Mouse (Mus musculus) heart, embryonic 12.5 days (tissue): ENCODE measurements at regions not wholly inside any gene's neighbourhood (a gene's known extent, or its start where the extent isn't known, plus 50 kb on each side); places are given as distances from the start of the nearest gene placed in this dataset.

ENCODE experiments used
- ATAC-seq: fragments of 200-750 bp; cut with Nextera tagmentation; 2 replicates; pipeline ENCODE4 v1.8.0; 2017; ENCODE audit warnings: moderate TSS enrichment, moderate library complexity; ENCODE audit not compliant: insufficient number of reproducible peaks, low FRiP score
- H3K27ac ChIP-seq: fragments of 300-500 bp; sonication (generic); 2 replicates; pipeline ENCODE4 v1.5.1; 2016; ENCODE audit warnings: mild to moderate bottlenecking, moderate library complexity; ENCODE audit not compliant: poor library complexity, severe bottlenecking
- H3K27me3 ChIP-seq: fragments of 300-500 bp; sonication (generic); replicated peaks from 2 replicates; pipeline ENCODE4 v1.6.1; 2016; ENCODE audit warnings: mild to moderate bottlenecking, moderate library complexity
- H3K36me3 ChIP-seq: fragments of 300-500 bp; sonication (generic); 2 replicates; pipeline ENCODE4 v1.6.1; 2016; ENCODE audit warnings: mild to moderate bottlenecking, moderate library complexity
- H3K4me1 ChIP-seq: fragments of 300-500 bp; sonication (generic); replicated peaks from 2 replicates; pipeline ENCODE4 v1.6.1; 2016; ENCODE audit warnings: mild to moderate bottlenecking
- H3K4me2 ChIP-seq: fragments of 300-500 bp; sonication (generic); 2 replicates; pipeline ENCODE4 v1.6.1; 2016; ENCODE audit warnings: mild to moderate bottlenecking, moderate library complexity
- H3K4me3 ChIP-seq: fragments of 300-500 bp; sonication (generic); 2 replicates; pipeline ENCODE4 v1.5.1; 2016; ENCODE audit warnings: mild to moderate bottlenecking
- H3K9ac ChIP-seq: fragments of 300-500 bp; sonication (generic); 2 replicates; pipeline ENCODE4 v1.6.1; 2016; ENCODE audit warnings: mild to moderate bottlenecking, moderate library complexity
- H3K9me3 ChIP-seq: fragments of 300-500 bp; sonication (generic); replicated peaks from 2 replicates; pipeline ENCODE4 v1.6.1; 2016; ENCODE audit warnings: mild to moderate bottlenecking, moderate library complexity
- WGBS: fragments of 180-500 bp; shearing (Covaris S2); methylation state at CpG from one replicate; pipeline ENCODE4 v1.1.7; 2016; 5-methylcytosine and 5-hydroxymethylcytosine counted together

- H3K9me3 ChIP-seq = no peaks in the 10 kb centered on the region
- ATAC-seq = no peak
- no peak overlapping the region for H3K9ac ChIP-seq
- 51% methylated on average over 3 of the region's 3 CpGs for WGBS
- H3K4me1 ChIP-seq = no peaks in the 10 kb centered on the region
- H3K4me3 ChIP-seq = no peak overlapping the region
- no peaks in the 10 kb centered on the region for H3K27me3 ChIP-seq
- no peaks in the 10 kb centered on the region for H3K36me3 ChIP-seq
- H3K4me2 ChIP-seq = no peak overlapping the region
- H3K27ac ChIP-seq = no peak overlapping the region
These were observed 138.5 kb upstream of the Mylip start for GRCm38 (mm10) chr13:45251068-45251467.

GRCm38 (mm10) chr13:45252126-45252525 lies 137.4 kb upstream of the Mylip start:
- H3K4me3 ChIP-seq = no peak overlapping the region
- WGBS = 49% methylated on average over 3 of the region's 3 CpGs
- H3K9me3 ChIP-seq = no peaks in the 10 kb centered on the region
- no peaks in the 10 kb centered on the region for H3K4me1 ChIP-seq
- H3K27me3 ChIP-seq = no peaks in the 10 kb centered on the region
- no peak overlapping the region for H3K9ac ChIP-seq
- H3K4me2 ChIP-seq = no peak overlapping the region
- no peak for ATAC-seq
- H3K27ac ChIP-seq = no peak overlapping the region
- H3K36me3 ChIP-seq = no peaks in the 10 kb centered on the region

GRCm38 (mm10) chr13:45253221-45253620 lies 136.3 kb upstream of the Mylip start:
- Histone ChIP-seq H3K4me2 (no peak overlapping the region), H3K4me1 (no peaks in the 10 kb centered on the region), H3K4me3 (no peak overlapping the region), H3K27ac (no peak overlapping the region), H3K9me3 (no peaks in the 10 kb centered on the region), H3K9ac (no peak overlapping the region), H3K27me3 (no peaks in the 10 kb centered on the region), H3K36me3 (no peaks in the 10 kb centered on the region)
- no peak for ATAC-seq
- 62% methylated on average over 2 of the region's 2 CpGs for WGBS

- no peak overlapping the region for H3K27ac ChIP-seq
- H3K4me3 ChIP-seq = no peak overlapping the region
- ATAC-seq = no peak
- no peaks in the 10 kb centered on the region for H3K4me1 ChIP-seq
- 62% methylated on average over 6 of the region's 6 CpGs for WGBS
- H3K36me3 ChIP-seq = no peaks in the 10 kb centered on the region
- H3K4me2 ChIP-seq = no peak overlapping the region
- no peak overlapping the region for H3K9ac ChIP-seq
- H3K27me3 ChIP-seq = no peaks in the 10 kb centered on the region
- no peaks in the 10 kb centered on the region for H3K9me3 ChIP-seq
These were observed 134.3 kb upstream of the Mylip start for GRCm38 (mm10) chr13:45255277-45255676.

GRCm38 (mm10) chr13:45262011-45262410 lies 127.5 kb upstream of the Mylip start:
- 67% methylated on average over 5 of the region's 5 CpGs for WGBS
- Histone ChIP-seq H3K27ac (no peak overlapping the region), H3K9ac (no peak overlapping the region), H3K36me3 (no peaks in the 10 kb centered on the region), H3K27me3 (no peaks in the 10 kb centered on the region), H3K9me3 (0 out of 2 replicates have a peak, but pooled peaks cover 2% of the 10 kb centered on the region), H3K4me3 (no peak overlapping the region), H3K4me2 (no peak overlapping the region), H3K4me1 (no peaks in the 10 kb centered on the region)
- no peak for ATAC-seq

- Histone ChIP-seq H3K36me3 (no peaks in the 10 kb centered on the region), H3K27ac (no peak overlapping the region), H3K4me3 (no peak overlapping the region), H3K9ac (no peak overlapping the region), H3K9me3 (0 out of 2 replicates have a peak, but pooled peaks cover 2% of the 10 kb centered on the region), H3K27me3 (no peaks in the 10 kb centered on the region), H3K4me1 (no peaks in the 10 kb centered on the region), H3K4me2 (no peak overlapping the region)
- 74% methylated on average over 6 of the region's 6 CpGs for WGBS
- no peak for ATAC-seq
These were observed 123.1 kb upstream of the Mylip start for GRCm38 (mm10) chr13:45266287-45267064.

- Histone ChIP-seq H3K27ac (no peak overlapping the region), H3K9ac (no peak overlapping the region), H3K4me3 (no peak overlapping the region), H3K36me3 (no peaks in the 10 kb centered on the region), H3K27me3 (no peaks in the 10 kb centered on the region), H3K9me3 (0 out of 2 replicates have a peak, but pooled peaks cover 2% of the 10 kb centered on the region), H3K4me2 (no peak overlapping the region), H3K4me1 (no peaks in the 10 kb centered on the region)
- 68% methylated on average over 5 of the region's 5 CpGs for WGBS
- no peak for ATAC-seq
These were observed 122.1 kb upstream of the Mylip start for GRCm38 (mm10) chr13:45267446-45267845.

GRCm38 (mm10) chr13:45267906-45268305 lies 121.6 kb upstream of the Mylip start:
- Histone ChIP-seq H3K4me2 (no peak overlapping the region), H3K27ac (no peak overlapping the region), H3K36me3 (no peaks in the 10 kb centered on the region), H3K9ac (no peak overlapping the region), H3K9me3 (0 out of 2 replicates have a peak, but pooled peaks cover 2% of the 10 kb centered on the region), H3K27me3 (no peaks in the 10 kb centered on the region), H3K4me3 (no peak overlapping the region), H3K4me1 (no peaks in the 10 kb centered on the region)
- WGBS = 73% methylated on average over 4 of the region's 4 CpGs
- no peak for ATAC-seq

GRCm38 (mm10) chr13:45274261-45274884 lies 115.2 kb upstream of the Mylip start:
- no peaks in the 10 kb centered on the region for H3K27me3 ChIP-seq
- H3K9me3 ChIP-seq = no peaks in the 10 kb centered on the region
- H3K9ac ChIP-seq = no peak overlapping the region
- H3K4me2 ChIP-seq = no peak overlapping the region
- ATAC-seq = peak; percentile 53; the same call in 1 of the 2 replicates
- peaks cover 16% of the 10 kb centered on the region for H3K4me1 ChIP-seq
- H3K4me3 ChIP-seq = no peak overlapping the region
- WGBS = 25% methylated on average over 8 of the region's 8 CpGs
- no peaks in the 10 kb centered on the region for H3K36me3 ChIP-seq
- peak overlapping the region; percentile 36; the same call in 1 of the 2 replicates for H3K27ac ChIP-seq

GRCm38 (mm10) chr13:45275391-45275790 lies 114.2 kb upstream of the Mylip start:
- no peak overlapping the region for H3K4me2 ChIP-seq
- ATAC-seq = no peak
- 52% methylated on average over 5 of the region's 5 CpGs for WGBS

GRCm38 (mm10) chr13:45277842-45278416 lies 111.6 kb upstream of the Mylip start:
- Histone ChIP-seq H3K27me3 (no peaks in the 10 kb centered on the region), H3K27ac (no peak overlapping the region), H3K4me1 (peaks cover 16% of the 10 kb centered on the region), H3K4me3 (no peak overlapping the region), H3K4me2 (no peak overlapping the region), H3K36me3 (no peaks in the 10 kb centered on the region), H3K9ac (no peak overlapping the region), H3K9me3 (no peaks in the 10 kb centered on the region)
- no peak for ATAC-seq
- 58% methylated on average over 7 of the region's 7 CpGs for WGBS

More at GRCm38 (mm10) chr13:45275391-45275790, 114.2 kb upstream of the Mylip start:
- Histone ChIP-seq H3K36me3 (no peaks in the 10 kb centered on the region), H3K9me3 (no peaks in the 10 kb centered on the region), H3K9ac (no peak overlapping the region), H3K4me3 (no peak overlapping the region), H3K27me3 (no peaks in the 10 kb centered on the region), H3K27ac (no peak overlapping the region), H3K4me1 (peaks cover 16% of the 10 kb centered on the region)
